In genomic region chr11:32693431-32694141, GRCm38 (mm10) we compare ENCODE assay signal across 8 mouse cellular contexts. TPM values are rescaled to one million over a fixed set of nuclear protein-coding genes. Genes with fewer than 3 reads are reported as not detected.
DNase-seq lines count a peak whose midpoint lies in the region; ATAC-seq lines count a peak whose summit lies in the region.

No protein-coding gene starts in this region.

- H3K4me1 ChIP-seq in midbrain, embryonic 14.5 days (ENCODE audit: control insufficient read depth, insufficient read depth, low read length), result no peaks in the 10 kb centered on the region
- H3K4me1 ChIP-seq in midbrain, embryonic 10.5 days, result peaks cover 21% of the 10 kb centered on the region
- 0 out of 2 replicates have a peak, but pooled peaks cover 2% of the 10 kb centered on the region for H3K4me1 ChIP-seq in forebrain, embryonic 14.5 days (ENCODE audit: control insufficient read depth, insufficient read depth, low read length)

- H3K4me2 ChIP-seq in midbrain, embryonic 14.5 days (ENCODE audit: low read length), result no peak overlapping the region
- H3K4me2 ChIP-seq in forebrain, embryonic 14.5 days (ENCODE audit: low read length), result no peak overlapping the region

- no peak overlapping the region for H3K4me3 ChIP-seq in midbrain, embryonic 14.5 days (replicated peaks; ENCODE audit: low read depth, low read length)
- H3K4me3 ChIP-seq in midbrain, embryonic 10.5 days, result no peak overlapping the region
- no peak overlapping the region for H3K4me3 ChIP-seq in forebrain, embryonic 14.5 days (ENCODE audit: low read depth, low read length)

- no peaks in the 10 kb centered on the region for H3K36me3 ChIP-seq in midbrain, embryonic 14.5 days (ENCODE audit: control insufficient read depth, insufficient read depth, low read length)
- no peaks in the 10 kb centered on the region for H3K36me3 ChIP-seq in midbrain, embryonic 10.5 days
- H3K36me3 ChIP-seq in forebrain, embryonic 14.5 days (ENCODE audit: control insufficient read depth, insufficient read depth, low read length), result no peaks in the 10 kb centered on the region

- 68% methylated on average over 7 of the region's 7 CpGs for WGBS in midbrain, embryonic 14.5 days
- 69% methylated on average over 7 of the region's 7 CpGs for WGBS in midbrain, embryonic 10.5 days
- 64% methylated on average over 7 of the region's 7 CpGs for WGBS in forebrain, embryonic 14.5 days

- ATAC-seq in midbrain, embryonic 14.5 days (ENCODE audit: low FRiP score, low TSS enrichment), result no peak
- ATAC-seq in forebrain, embryonic 14.5 days, result peak; percentile 40; the same call in 1 of the 2 replicates

- H3K27me3 ChIP-seq in midbrain, embryonic 14.5 days (ENCODE audit: control insufficient read depth, insufficient read depth, low read length), result no peaks in the 10 kb centered on the region
- H3K27me3 ChIP-seq in midbrain, embryonic 10.5 days (ENCODE audit: low read depth, poor library complexity, severe bottlenecking), result no peaks in the 10 kb centered on the region
- no peaks in the 10 kb centered on the region for H3K27me3 ChIP-seq in forebrain, embryonic 14.5 days (replicated peaks; ENCODE audit: control insufficient read depth, insufficient read depth, low read length)

- peak; percentile 44 for DNase-seq in gastrocnemius, adult 18-20 months (ENCODE audit: low spot score)
- no peak for DNase-seq in gastrocnemius, adult 8-10 months (ENCODE audit: low spot score in 2 of 2)
- DNase-seq in midbrain, embryonic 14.5 days, result peak; percentile 50
- no peak for DNase-seq in midbrain, embryonic 10.5 days (ENCODE audit: low spot score)
- peak; percentile 50 for DNase-seq in forebrain, embryonic 14.5 days (ENCODE audit: low spot score)
- DNase-seq in retina, embryonic 14.5 days (ENCODE audit: low spot score), result peak; percentile 44
- no peak for DNase-seq in B cell, adult 2 months
- DNase-seq in spleen, postnatal 4 days (ENCODE audit: low spot score in 2 of 2), result no peak

- H3K9me3 ChIP-seq in midbrain, embryonic 14.5 days (ENCODE audit: control insufficient read depth, low read length), result no peaks in the 10 kb centered on the region
- no peaks in the 10 kb centered on the region for H3K9me3 ChIP-seq in midbrain, embryonic 10.5 days (replicated peaks)
- no peaks in the 10 kb centered on the region for H3K9me3 ChIP-seq in forebrain, embryonic 14.5 days (replicated peaks; ENCODE audit: control insufficient read depth, low read length)

- H3K9ac ChIP-seq in midbrain, embryonic 14.5 days (replicated peaks; ENCODE audit: low read length), result no peak overlapping the region
- no peak overlapping the region for H3K9ac ChIP-seq in forebrain, embryonic 14.5 days (ENCODE audit: low read length)

- H3K27ac ChIP-seq in midbrain, embryonic 14.5 days (replicated peaks; ENCODE audit: low read depth, low read length), result no peak overlapping the region
- H3K27ac ChIP-seq in midbrain, embryonic 10.5 days (replicated peaks), result no peak overlapping the region
- H3K27ac ChIP-seq in forebrain, embryonic 14.5 days (ENCODE audit: low read depth, low read length), result no peak overlapping the region

RNA-seq across cellular contexts. Expression of gene Fbxw11, which starts 51.1 kb away (rescaled TPM):
- total RNA-seq in gastrocnemius, adult 18-20 months (2021), result 10 to 100 TPM; 55.5 to 66.3 TPM
- 10 to 100 TPM; 59.8 to 72.7 (median 66.6) TPM for total RNA-seq in gastrocnemius, adult 8-10 months (2022)
- 93.5 and 120 TPM in 2 replicates for polyA plus RNA-seq in midbrain, embryonic 14.5 days (2014; fragmentation: Nextera tagmentation; extraction: Ambion mirVana)
- 93.9 and 102 TPM in 2 replicates for polyA plus RNA-seq in midbrain, embryonic 10.5 days (2016; fragmentation: Nextera tagmentation; extraction: Ambion mirVana)
- polyA plus RNA-seq in forebrain, embryonic 14.5 days (2014; fragmentation: Nextera tagmentation; extraction: Ambion mirVana), result 83.1 and 99.3 TPM in 2 replicates

Comparison
In these comparisons a context has a peak if more than half of its experiments do, and no peak if none do; other contexts are left out.
1. DNase-seq: peak in gastrocnemius, adult 18-20 months (single experiment), midbrain, embryonic 14.5 days (single experiment), forebrain, embryonic 14.5 days (single experiment) and retina, embryonic 14.5 days (single experiment); none in gastrocnemius, adult 8-10 months (0 of 2), midbrain, embryonic 10.5 days (single experiment), B cell, adult 2 months (0 of 2) and spleen, postnatal 4 days (0 of 2).